Mouse (Mus musculus) midbrain, embryonic 10.5 days (tissue): Measurements from ENCODE around the gene Clcn5. TPM values are rescaled to one million over a fixed set of nuclear protein-coding genes. Genes with fewer than 3 reads are reported as not detected.

Experiments
- DNase-seq: peaks from one replicate; pipeline ENCODE4 v3.0.0-alpha.2; 2017; ENCODE audit warnings: low spot score
- H3K27ac ChIP-seq: fragments of 300-500 bp; sonication (generic); replicated peaks from 2 replicates; pipeline ENCODE4 v1.5.1; 2016; ENCODE audit warnings: mild to moderate bottlenecking
- H3K27me3 ChIP-seq: fragments of 300-500 bp; sonication (generic); 2 replicates; pipeline ENCODE4 v1.6.1; 2016; ENCODE audit warnings: low read depth, mild to moderate bottlenecking; ENCODE audit not compliant: poor library complexity, severe bottlenecking
- H3K36me3 ChIP-seq: fragments of 300-500 bp; sonication (generic); 2 replicates; pipeline ENCODE4 v1.6.1; 2016; ENCODE audit warnings: mild to moderate bottlenecking, moderate library complexity
- H3K4me1 ChIP-seq: fragments of 300-500 bp; sonication (generic); 2 replicates; pipeline ENCODE4 v1.6.1; 2016
- H3K4me3 ChIP-seq: fragments of 300-500 bp; sonication (generic); 2 replicates; pipeline ENCODE4 v1.5.1; 2016; ENCODE audit warnings: mild to moderate bottlenecking, moderate library complexity
- H3K9me3 ChIP-seq: fragments of 300-500 bp; sonication (generic); replicated peaks from 2 replicates; pipeline ENCODE4 v1.6.1; 2016; ENCODE audit warnings: mild to moderate bottlenecking
- WGBS: fragments of 180-500 bp; shearing (Covaris S2); methylation state at CpG from one replicate; pipeline ENCODE4 v1.1.7; 2016; 5-methylcytosine and 5-hydroxymethylcytosine counted together
- polyA plus RNA-seq: library from polyadenylated mRNA; unstranded; fragments of >200 nt; fragmentation: Nextera tagmentation; extraction: Ambion mirVana; gene quantifications from 2 replicates; pipeline ENCODE4 v1.2.1, GENCODE M21; 2016

Gene Clcn5
- polyA plus RNA-seq, result 11.4 and 11.8 TPM in 2 replicates

DNA sequence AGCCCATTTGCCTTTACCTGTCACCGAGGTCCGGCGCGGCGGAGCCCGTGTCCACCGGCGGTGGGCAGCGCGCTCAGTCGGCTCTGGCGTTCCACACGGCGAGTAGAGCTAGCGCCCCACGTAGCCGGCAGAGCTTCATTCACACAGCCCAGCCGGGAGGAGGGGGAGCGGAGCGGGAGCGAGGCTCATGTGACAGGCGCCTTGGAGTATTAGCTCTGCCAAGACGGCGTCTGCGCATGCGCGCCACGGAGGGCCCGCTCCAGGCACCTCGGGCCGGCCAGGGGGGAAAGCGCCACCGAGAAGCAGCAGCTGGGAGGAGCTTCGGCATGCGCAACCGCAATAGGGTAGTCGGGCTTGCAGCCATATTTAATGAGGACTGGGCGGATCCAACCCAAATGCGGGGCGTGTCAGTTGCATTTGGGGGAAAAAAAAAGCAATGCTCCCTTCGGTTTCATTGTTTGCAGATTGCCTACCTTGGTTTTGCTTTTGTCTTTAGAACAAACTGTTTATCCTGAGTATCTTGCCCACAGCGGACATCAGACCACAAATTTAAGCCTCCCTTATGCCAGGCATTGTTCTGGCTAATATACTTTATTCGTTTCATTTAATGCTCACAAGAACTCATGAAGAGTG lies at the start of gene Clcn5:
Gene Clcn5, minus strand, starts transcription at position 270 of the 633 bp plus-strand sequence.
- Histone ChIP-seq H3K27ac (peak within 1 kb of the TSS; percentile 86), H3K4me3 (peak within 1 kb of the TSS; percentile 67), H3K36me3 (no peaks in the 10 kb centered on the region), H3K4me1 (0 out of 2 replicates have a peak, but pooled peaks cover 6% of the 10 kb centered on the region), H3K27me3 (no peaks in the 10 kb centered on the region), H3K9me3 (no peaks in the 10 kb centered on the region)
- 22% methylated on average over 43 of the region's 43 CpGs for WGBS
- peak; percentile 95 for DNase-seq

DNA sequence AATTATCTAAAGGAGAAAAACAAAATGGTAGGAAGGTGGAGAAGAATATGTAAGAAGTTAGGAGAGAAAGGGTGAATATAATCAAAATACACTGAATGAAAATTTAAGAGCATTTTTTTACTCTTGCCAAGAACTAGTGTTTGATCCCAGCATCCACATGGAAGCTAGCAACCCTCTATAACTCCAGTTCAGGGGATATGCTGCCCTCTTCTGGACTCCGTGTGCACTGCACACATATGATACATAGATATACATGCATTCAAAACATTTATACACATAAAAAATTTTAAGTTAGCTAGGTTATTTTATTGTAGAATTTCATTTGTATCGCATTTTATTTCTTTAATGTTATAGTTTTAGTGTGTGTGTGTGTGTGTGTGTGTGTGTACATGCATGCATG lies 6.3 kb upstream of the Clcn5 start:
- no peak for DNase-seq
- Histone ChIP-seq H3K9me3 (no peaks in the 10 kb centered on the region), H3K27me3 (no peaks in the 10 kb centered on the region), H3K27ac (no peak overlapping the region), H3K4me1 (no peaks in the 10 kb centered on the region), H3K36me3 (no peaks in the 10 kb centered on the region), H3K4me3 (no peak overlapping the region)
- WGBS, result 24% methylated on average over 2 of the region's 2 CpGs

DNA sequence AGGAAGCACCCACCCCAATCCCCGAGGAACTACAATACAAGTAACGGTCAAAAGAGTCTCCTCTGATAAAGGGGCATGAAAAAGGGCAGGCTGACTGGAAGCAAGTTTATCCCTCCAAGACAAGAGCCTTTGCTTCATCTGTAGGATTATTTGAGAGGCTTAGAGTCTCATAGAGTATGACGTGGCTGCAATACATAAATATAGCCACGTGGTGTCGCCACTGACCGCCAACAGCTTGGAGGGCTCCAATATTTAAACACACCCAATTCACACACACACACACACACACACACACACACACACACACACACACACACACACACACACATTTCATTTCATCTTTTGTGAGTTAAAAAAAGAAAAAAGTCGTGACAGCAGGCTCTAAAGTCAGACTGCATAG lies 3.1 kb upstream of the Clcn5 start:
- no peak overlapping the region for H3K4me3 ChIP-seq
- DNase-seq, result peak; percentile 48
- no peaks in the 10 kb centered on the region for H3K27me3 ChIP-seq
- no peak overlapping the region for H3K27ac ChIP-seq
- H3K4me1 ChIP-seq, result no peaks in the 10 kb centered on the region
- 10% methylated on average over 7 of the region's 7 CpGs for WGBS
- H3K36me3 ChIP-seq, result no peaks in the 10 kb centered on the region
- H3K9me3 ChIP-seq, result no peaks in the 10 kb centered on the region

DNA sequence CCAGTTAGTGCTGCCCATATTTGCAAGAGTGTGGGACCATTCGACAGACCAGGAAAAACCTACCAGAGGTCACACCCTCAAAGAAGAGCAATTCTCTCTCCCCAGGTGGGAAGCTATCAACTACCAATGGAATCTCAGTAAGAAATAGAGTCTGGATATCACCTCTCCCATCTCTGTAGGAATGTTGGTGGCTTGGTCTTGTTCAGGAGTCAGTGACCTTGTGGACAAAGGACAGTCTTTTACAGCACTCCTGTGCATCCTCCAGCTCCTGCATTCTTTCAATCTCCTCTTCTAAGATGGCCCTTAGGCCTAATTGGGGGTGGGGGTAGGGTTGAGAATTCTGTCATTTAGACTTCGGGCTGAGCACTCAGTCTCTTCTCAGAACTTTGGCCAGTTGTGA lies 1.4 kb upstream of the Clcn5 start:
- no peak overlapping the region for H3K4me3 ChIP-seq
- 0 out of 2 replicates have a peak, but pooled peaks cover 6% of the 10 kb centered on the region for H3K4me1 ChIP-seq
- no peaks in the 10 kb centered on the region for H3K27me3 ChIP-seq
- no peaks in the 10 kb centered on the region for H3K36me3 ChIP-seq
- no peak for DNase-seq
- WGBS, result 65% methylated on average over 2 of the region's 2 CpGs
- no peak overlapping the region for H3K27ac ChIP-seq
- H3K9me3 ChIP-seq, result no peaks in the 10 kb centered on the region

DNA sequence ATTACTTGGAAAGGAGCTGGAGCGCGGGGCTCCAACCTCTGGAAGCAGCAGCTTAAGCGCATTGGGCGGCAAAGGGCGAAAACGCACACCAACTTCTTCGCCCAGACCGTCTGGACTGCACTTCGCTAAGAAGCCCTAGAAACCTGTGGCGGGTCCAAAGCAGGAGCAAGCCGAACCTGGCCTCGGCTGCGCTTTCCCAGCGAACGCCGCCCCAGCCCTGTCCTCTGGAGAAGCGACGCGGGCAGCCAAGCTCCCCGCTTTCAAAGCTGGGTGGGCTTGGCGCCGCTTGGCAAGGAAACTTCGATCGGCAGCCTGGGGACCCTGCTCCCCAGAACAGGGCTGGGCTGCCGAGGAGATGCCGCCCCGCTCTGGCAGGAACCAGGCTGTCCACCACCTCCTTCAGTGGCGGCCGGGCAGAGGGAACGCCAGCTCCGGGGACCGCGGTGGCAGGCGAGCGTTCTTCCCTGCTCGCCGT lies 570 bp downstream of the Clcn5 start:
- no peaks in the 10 kb centered on the region for H3K36me3 ChIP-seq
- H3K27ac ChIP-seq, result peak overlapping the region; percentile 86
- H3K9me3 ChIP-seq, result no peaks in the 10 kb centered on the region
- DNase-seq, result no peak
- 12% methylated on average over 37 of the region's 37 CpGs for WGBS
- no peaks in the 10 kb centered on the region for H3K27me3 ChIP-seq
- H3K4me1 ChIP-seq, result 0 out of 2 replicates have a peak, but pooled peaks cover 6% of the 10 kb centered on the region
- H3K4me3 ChIP-seq, result peak overlapping the region; percentile 67

DNA sequence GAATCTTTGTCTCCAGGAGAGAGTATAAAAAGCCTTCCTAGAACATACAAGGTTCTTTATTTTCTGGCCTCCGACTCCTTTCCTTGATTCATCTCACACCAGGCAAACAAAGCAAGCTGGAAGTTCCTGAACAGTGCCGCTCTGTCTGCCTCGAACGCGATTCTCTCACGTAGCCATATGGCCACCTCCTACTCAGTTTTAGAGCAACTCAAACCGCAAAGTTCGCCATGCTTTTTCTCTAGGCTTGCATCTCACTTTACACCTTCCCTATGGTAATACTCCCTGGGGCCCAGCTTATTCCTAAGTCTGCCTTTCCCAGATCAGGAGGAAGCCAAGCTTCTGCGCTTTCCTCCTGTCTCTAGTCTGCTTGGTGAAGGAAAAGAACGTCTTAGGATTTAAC lies 4.0 kb downstream of the Clcn5 start:
- Histone ChIP-seq H3K4me1 (0 out of 2 replicates have a peak, but pooled peaks cover 6% of the 10 kb centered on the region), H3K9me3 (no peaks in the 10 kb centered on the region), H3K27me3 (no peaks in the 10 kb centered on the region), H3K27ac (no peak overlapping the region), H3K4me3 (no peak overlapping the region), H3K36me3 (no peaks in the 10 kb centered on the region)
- WGBS, result 42% methylated on average over 10 of the region's 10 CpGs
- DNase-seq, result no peak

DNA sequence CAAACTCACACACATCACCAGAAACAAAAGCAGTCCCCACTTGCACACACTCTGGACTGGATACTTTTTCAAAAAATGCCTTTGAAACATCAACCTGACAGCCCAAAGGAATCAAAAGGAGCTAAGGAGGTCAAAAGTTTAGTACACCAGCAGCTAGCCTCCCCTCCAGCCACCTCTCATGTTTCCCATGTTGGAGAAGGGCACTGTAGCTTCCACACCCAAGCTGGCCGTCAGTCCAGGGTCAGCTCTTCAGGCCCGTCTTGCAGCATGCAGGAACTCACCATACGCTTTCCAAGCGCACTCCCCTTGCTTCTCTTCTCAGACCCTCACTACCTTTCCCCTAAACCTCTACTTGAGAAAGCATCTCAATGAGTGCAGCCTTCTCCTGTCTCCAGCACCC lies 4.5 kb downstream of the Clcn5 start:
- Histone ChIP-seq H3K27ac (no peak overlapping the region), H3K36me3 (no peaks in the 10 kb centered on the region), H3K27me3 (no peaks in the 10 kb centered on the region), H3K9me3 (no peaks in the 10 kb centered on the region), H3K4me3 (no peak overlapping the region), H3K4me1 (0 out of 2 replicates have a peak, but pooled peaks cover 6% of the 10 kb centered on the region)
- no peak for DNase-seq
- 52% methylated on average over 4 of the region's 4 CpGs for WGBS

DNA sequence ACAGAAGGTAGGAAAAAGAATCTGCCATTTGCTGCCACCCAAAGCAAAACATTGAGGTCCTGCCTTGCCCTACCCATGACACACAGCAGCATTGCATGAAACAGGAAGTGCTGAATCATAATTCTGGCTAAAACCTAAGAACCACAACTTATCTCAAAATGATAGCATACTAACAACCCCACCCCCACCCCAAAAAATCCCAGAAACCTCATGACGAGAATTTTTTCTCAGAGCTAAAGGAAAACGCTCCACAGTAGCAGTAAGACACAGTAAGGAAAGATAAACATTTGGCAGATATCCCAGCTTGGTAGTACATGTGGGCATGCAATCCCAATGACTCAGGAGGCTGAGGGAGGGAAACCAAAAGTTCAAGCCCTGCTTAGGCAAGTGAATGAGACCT lies 10.9 kb downstream of the Clcn5 start:
- 77% methylated on average over 2 of the region's 2 CpGs for WGBS
- Histone ChIP-seq H3K27ac (no peak overlapping the region), H3K4me3 (no peak overlapping the region), H3K36me3 (no peaks in the 10 kb centered on the region), H3K27me3 (no peaks in the 10 kb centered on the region), H3K4me1 (no peaks in the 10 kb centered on the region), H3K9me3 (no peaks in the 10 kb centered on the region)
- no peak for DNase-seq

DNA sequence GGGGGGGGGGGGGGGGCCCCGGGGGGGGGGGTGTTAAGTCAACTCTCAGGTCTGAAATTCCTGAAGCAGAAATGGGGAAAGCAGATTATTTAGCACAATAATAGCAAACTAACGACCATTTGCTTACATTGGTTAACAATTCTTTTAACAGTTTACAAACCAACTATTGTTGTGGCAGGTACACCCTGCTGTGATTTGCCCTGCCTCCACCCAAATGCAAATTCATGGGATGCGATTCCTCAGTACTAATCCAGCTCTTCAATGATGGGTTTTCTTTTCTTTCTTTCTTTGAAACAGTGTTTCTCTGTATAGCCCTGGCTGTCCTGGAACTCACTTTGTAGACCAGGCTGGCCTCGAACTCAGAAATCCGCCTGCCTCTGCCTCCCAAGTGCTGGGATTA lies 12.3 kb downstream of the Clcn5 start:
- H3K9me3 ChIP-seq, result no peaks in the 10 kb centered on the region
- H3K4me3 ChIP-seq, result no peak overlapping the region
- no peak for DNase-seq
- H3K27ac ChIP-seq, result no peak overlapping the region
- 59% methylated on average over 4 of the region's 5 CpGs for WGBS
- H3K27me3 ChIP-seq, result no peaks in the 10 kb centered on the region
- H3K4me1 ChIP-seq, result no peaks in the 10 kb centered on the region
- no peaks in the 10 kb centered on the region for H3K36me3 ChIP-seq

DNA sequence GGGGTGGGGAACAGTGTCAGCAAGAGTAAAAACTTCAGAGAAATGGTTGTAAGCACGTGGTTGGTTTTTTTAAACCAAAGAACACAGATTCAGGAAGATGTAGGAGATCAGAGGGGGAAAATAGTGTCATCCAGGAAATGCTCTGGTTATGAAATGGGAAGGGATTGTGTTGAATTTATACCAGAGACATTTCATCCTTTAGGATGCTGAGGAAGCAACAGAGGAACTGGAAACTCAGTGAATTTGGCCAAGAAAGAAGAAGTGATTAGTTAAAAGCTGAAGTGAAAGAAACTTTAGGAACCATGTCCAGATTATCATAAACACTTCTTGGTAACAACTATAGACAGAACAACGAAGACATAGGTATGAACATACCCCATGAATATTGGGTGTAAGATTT lies 26.2 kb downstream of the Clcn5 start:
- no peaks in the 10 kb centered on the region for H3K27me3 ChIP-seq
- no peak for DNase-seq
- H3K36me3 ChIP-seq, result no peaks in the 10 kb centered on the region
- no peaks in the 10 kb centered on the region for H3K9me3 ChIP-seq
- no peak overlapping the region for H3K4me3 ChIP-seq
- WGBS, result 87% methylated on average over 2 of the region's 2 CpGs
- no peak overlapping the region for H3K27ac ChIP-seq
- H3K4me1 ChIP-seq, result peaks cover 5% of the 10 kb centered on the region; the same call in 1 of the 2 replicates

DNA sequence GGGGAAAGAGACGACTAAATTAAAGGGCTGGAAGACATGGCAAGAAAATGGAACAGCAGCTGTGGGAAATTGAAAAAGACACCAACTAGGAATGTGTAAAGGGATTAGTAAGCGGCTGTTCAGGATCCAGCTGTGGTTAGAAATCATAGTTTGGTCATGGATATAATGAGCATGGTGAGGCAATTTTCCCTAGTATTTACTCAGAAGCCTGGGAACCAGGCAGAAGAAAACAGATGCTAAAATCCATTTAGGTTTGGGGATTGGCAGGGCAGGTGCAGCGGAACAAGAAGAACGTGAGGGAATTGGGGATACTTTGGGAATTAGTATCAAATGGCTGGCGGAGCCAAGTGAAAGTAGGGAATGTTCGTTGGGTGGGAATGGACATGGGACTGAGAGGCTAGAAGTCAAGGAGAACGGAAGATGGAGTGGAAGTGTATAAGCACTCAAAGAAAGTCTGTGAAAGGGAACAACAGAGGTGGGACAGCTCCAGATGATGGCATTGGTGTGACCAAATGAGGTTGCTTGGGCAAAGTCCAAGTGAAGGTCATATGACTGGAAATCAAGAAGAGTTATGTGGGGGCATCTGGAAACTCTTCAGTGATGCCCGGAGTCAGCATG lies 26.9 kb downstream of the Clcn5 start:
- no peak overlapping the region for H3K27ac ChIP-seq
- no peak overlapping the region for H3K4me3 ChIP-seq
- WGBS, result 89% methylated on average over 8 of the region's 8 CpGs
- H3K9me3 ChIP-seq, result no peaks in the 10 kb centered on the region
- no peaks in the 10 kb centered on the region for H3K27me3 ChIP-seq
- no peaks in the 10 kb centered on the region for H3K36me3 ChIP-seq
- H3K4me1 ChIP-seq, result peaks cover 5% of the 10 kb centered on the region; the same call in 1 of the 2 replicates
- no peak for DNase-seq

DNA sequence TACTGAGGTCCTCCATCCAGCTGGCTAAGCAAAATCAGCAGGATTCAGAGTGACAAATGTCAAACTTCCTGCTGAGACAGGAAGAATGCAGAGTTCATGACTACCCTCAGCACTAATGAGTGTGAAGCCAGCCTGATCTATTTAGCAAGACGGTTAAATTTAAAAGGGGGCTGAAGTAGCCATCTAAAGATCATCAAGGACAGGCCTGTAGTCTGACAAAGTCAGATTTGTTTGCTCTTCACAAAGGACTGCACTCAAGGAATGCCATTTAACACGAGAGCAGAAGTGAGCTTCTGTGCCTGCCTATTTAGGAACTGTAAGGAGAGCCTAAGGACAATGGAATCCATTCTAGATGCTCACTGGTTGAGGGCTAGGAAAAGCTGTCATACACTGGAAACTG lies 30.2 kb downstream of the Clcn5 start:
- H3K36me3 ChIP-seq, result no peaks in the 10 kb centered on the region
- H3K4me3 ChIP-seq, result no peak overlapping the region
- H3K4me1 ChIP-seq, result peaks cover 5% of the 10 kb centered on the region; the same call in 1 of the 2 replicates
- no peak for DNase-seq
- H3K27me3 ChIP-seq, result no peaks in the 10 kb centered on the region
- 26% methylated on average over 2 of the region's 2 CpGs for WGBS
- H3K9me3 ChIP-seq, result no peaks in the 10 kb centered on the region
- H3K27ac ChIP-seq, result no peak overlapping the region

DNA sequence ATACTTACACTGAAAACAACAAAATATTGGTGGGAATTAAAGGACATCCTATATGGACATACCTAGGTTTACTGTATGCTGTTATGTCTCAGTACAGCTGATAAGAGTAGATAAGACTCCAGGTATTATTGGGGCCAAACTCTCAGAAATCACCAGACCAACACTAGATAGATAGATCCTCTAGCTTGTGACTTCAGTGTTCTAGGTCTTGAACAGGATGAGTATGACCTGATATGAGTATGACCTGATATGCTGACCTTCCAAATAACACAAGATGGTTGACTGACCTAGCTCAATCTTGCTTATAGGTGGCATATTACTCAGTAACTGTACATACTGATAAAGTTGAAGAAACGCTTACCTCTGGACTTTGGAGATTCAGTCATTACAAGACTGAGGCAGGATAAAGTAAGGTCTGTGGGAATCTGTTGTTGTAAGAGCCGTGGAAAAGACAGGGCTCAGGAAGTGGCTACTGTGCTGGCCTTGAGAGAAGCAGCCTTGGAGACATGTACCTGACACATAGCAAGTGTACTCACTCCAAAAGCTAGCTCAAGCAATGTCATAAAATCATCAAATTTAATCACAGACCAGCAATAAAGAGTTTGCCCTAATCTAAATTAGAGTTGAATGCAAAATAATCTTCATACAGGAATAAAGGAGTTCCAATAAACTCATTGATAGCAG lies 32.0 kb downstream of the Clcn5 start:
- DNase-seq, result no peak
- H3K4me1 ChIP-seq, result peaks cover 5% of the 10 kb centered on the region; the same call in 1 of the 2 replicates
- H3K36me3 ChIP-seq, result no peaks in the 10 kb centered on the region
- H3K9me3 ChIP-seq, result no peaks in the 10 kb centered on the region
- 79% methylated on average over 2 of the region's 2 CpGs for WGBS
- no peaks in the 10 kb centered on the region for H3K27me3 ChIP-seq
- H3K27ac ChIP-seq, result no peak overlapping the region
- no peak overlapping the region for H3K4me3 ChIP-seq
